Mouse (Mus musculus) layer of hippocampus, adult 2 months (tissue): ENCODE measurements around the gene Mmrn1. TPM values are rescaled to one million over a fixed set of nuclear protein-coding genes. Genes with fewer than 3 reads are reported as not detected.

Experiments used
- DNase-seq, 2 experiments: peaks; one replicate each; pipeline ENCODE4 v3.0.0; 2022; ENCODE audit warnings: low spot score in 2 of 2
- H3K27ac ChIP-seq: fragments of 200-600 bp; 2 replicates; pipeline ENCODE4 v1.8.1; 2022
- H3K4me3 ChIP-seq: fragments of 200-600 bp; 2 replicates; pipeline ENCODE4 v1.8.1; 2022; ENCODE audit warnings: mild to moderate bottlenecking
- CTCF ChIP-seq: fragments of 200-600 bp; conservative IDR thresholded peaks from 2 replicates; pipeline ENCODE4 v1.8.1; 2022; ENCODE audit warnings: antibody characterized with exemption, mild to moderate bottlenecking, moderate library complexity
- total RNA-seq, 2 experiments: library from RNA; stranded (reverse); gene quantifications; 2 replicates each; pipeline ENCODE4 v1.2.3; 2021

Mmrn1 gene
- total RNA-seq, 2 experiments from 2014 or later = not detected

- no peak for DNase-seq
- H3K4me3 ChIP-seq = no peak overlapping the region
- TF ChIP-seq CTCF = no peak
- H3K27ac ChIP-seq = no peak overlapping the region
Measured at GRCm38 (mm10) chr6:60996328-60996727, 71.6 kb downstream of the Mmrn1 start.

DNA sequence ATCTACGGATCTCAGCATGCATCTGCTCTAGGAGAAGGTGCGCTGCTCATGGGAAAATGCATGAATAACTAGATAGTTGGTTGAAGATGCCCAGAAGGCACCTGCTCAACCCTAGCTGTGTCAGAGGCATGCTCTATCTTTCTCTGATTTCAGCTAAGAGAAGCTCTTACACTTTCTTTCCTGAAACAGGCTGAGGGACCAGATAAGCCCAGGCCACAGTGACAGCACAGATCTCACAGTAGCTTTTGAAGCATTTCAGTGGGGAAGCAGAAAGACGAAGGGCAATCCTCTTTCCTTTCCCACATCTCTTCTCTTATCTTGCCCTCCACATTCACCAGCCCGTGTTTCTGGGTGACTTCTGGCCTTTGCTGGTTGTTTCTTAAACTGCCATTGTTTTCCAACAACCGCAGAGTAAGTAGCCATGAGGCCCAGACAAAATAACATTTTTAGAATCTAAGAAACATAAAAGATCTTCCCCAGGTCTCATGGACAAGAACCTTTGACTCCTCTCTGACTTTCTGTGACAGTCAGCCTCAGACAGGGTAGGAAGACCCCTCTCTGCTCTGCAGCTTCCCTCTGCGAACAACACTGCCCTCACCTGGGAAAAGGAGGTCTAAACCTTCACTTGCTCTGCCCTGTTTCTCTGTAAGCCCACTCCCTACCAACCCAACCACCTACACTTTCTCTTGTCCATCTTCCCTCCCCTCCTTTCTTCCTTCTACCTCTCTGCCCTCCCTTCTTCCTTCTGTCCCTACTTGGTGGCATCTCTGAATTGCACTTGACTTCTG, 76.4 kb downstream of the Mmrn1 start:
- no peak for DNase-seq
- H3K4me3 ChIP-seq = no peak overlapping the region
- no peak for TF ChIP-seq CTCF
- H3K27ac ChIP-seq = no peak overlapping the region

GRCm38 (mm10) chr6:61003916-61004765, 79.4 kb downstream of the Mmrn1 start:
- Histone ChIP-seq H3K27ac (no peak overlapping the region), H3K4me3 (no peak overlapping the region)
- TF ChIP-seq CTCF = no peak
- DNase-seq = no peak

GRCm38 (mm10) chr6:61013780-61014179, 89.0 kb downstream of the Mmrn1 start:
- no peak for DNase-seq
- H3K4me3 ChIP-seq = no peak overlapping the region
- no peak for TF ChIP-seq CTCF
- H3K27ac ChIP-seq = no peak overlapping the region

DNA sequence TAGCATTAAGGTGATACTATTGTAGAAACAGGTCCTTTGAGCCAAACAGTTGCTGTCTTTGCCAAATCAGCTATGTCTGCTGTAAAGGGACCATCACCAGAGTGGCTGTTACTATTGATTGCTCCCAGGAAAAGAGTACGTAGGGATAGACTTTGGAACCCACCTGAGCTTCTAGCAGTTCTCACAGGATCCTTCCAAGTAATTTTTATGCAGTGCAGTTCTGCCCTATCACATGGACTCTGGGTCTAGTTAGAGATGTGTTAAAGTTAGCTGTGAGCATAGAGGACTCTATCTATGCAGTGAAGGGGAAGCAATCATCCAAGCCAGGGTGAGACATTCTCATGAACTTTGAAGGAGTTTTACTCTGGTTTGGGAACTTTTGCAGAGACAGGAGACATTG, 94.9 kb downstream of the Mmrn1 start:
- DNase-seq = no peak
- no peak overlapping the region for H3K27ac ChIP-seq
- no peak for TF ChIP-seq CTCF
- no peak overlapping the region for H3K4me3 ChIP-seq

- no peak for DNase-seq
- H3K4me3 ChIP-seq = no peak overlapping the region
- no peak overlapping the region for H3K27ac ChIP-seq
- no peak for TF ChIP-seq CTCF
Measured at GRCm38 (mm10) chr6:61020995-61021394, 96.2 kb downstream of the Mmrn1 start.

DNA sequence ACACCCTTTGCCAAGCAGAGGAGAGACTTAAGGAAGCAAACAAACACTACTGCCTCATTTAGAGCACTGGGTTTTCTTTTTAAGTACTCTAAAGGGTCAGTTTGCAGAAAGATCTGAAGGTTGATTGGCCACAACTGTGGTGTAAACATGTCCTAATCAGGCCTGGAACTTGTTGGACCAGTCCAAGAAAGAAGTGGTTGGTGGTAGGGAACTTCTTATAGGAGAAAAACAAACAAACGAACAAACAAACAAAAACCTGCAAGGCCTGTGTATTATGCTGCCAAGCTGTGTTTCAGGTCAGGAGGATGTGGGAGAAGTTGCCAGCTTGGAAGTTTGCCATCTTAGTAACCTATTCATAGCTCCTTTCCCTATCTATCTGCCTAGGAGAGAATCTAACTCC, 108.5 kb downstream of the Mmrn1 start:
- DNase-seq = no peak
- no peak for TF ChIP-seq CTCF
- no peak overlapping the region for H3K27ac ChIP-seq
- no peak overlapping the region for H3K4me3 ChIP-seq

Other genes with a start within 250 kb of the Mmrn1 start
- gene Snca, start 95.1 kb upstream of the Mmrn1 start, total RNA-seq = 100 to 1,000 TPM; 473 to 525 TPM